Mouse (Mus musculus) brain, embryonic 14.5 days (tissue): ENCODE measurements at regions not wholly inside any gene's neighbourhood (a gene's known extent, or its start where the extent isn't known, plus 50 kb on each side); places are given as distances from the start of the nearest gene placed in this dataset.
A peak's percentile ranks its signal among the peaks of the same experiment; 100 is the strongest.

Experiments
- DNase-seq: peaks from one replicate; pipeline ENCODE4 v3.0.0-alpha.2; 2011; ENCODE audit warnings: low read depth
- CTCF ChIP-seq: fragments of 200-500 bp; IDR thresholded peaks from 2 replicates; pipeline ENCODE4 v1.5.1; 2012; ENCODE audit warnings: inconsistent platforms, mild to moderate bottlenecking, moderate library complexity, borderline replicate concordance; ENCODE audit not compliant: insufficient read depth, insufficient read length; ENCODE audit errors: extremely low read depth
- POLR2A ChIP-seq: fragments of 200-500 bp; IDR thresholded peaks from 2 replicates; pipeline ENCODE4 v1.6.1; 2012; ENCODE audit warnings: mild to moderate bottlenecking, inconsistent platforms, borderline replicate concordance; ENCODE audit not compliant: poor library complexity, insufficient read depth, insufficient read length, severe bottlenecking; ENCODE audit errors: extremely low read depth

DNA sequence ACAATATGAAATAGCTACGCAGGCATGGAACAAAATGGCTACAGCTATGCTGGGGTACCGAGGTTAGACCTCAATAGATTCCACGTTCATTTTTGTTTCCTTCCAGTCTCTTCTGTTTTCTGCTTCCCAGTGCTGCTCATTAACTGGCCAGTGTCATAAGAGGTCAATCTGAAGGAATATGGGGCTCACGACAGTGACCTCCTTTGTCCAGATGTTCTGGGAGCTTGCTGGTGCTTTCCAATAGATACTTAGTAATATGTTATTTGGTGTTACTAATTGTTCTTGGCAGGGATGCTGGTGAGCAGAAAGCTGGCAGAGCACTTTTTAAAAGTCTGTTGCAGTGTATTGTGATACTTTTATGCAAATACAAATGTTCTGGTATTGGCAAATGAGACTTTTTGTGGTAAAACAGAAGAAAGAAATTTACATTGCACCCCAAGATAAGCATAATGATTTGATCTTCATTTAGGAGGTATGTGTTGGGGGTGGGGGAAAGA lies 95.8 kb upstream of the Arg1 start:
- TF ChIP-seq CTCF: no peak
- no peak for TF ChIP-seq POLR2A
- DNase-seq: peak; percentile 78

GRCm38 (mm10) chr10:25018946-25019345 lies 91.7 kb upstream of the Arg1 start:
- TF ChIP-seq POLR2A (no peak), CTCF (no peak)
- DNase-seq: peak; percentile 37

- TF ChIP-seq POLR2A (no peak), CTCF (no peak)
- no peak for DNase-seq
These were observed 90.6 kb upstream of the Arg1 start for GRCm38 (mm10) chr10:25017843-25018242.

DNA sequence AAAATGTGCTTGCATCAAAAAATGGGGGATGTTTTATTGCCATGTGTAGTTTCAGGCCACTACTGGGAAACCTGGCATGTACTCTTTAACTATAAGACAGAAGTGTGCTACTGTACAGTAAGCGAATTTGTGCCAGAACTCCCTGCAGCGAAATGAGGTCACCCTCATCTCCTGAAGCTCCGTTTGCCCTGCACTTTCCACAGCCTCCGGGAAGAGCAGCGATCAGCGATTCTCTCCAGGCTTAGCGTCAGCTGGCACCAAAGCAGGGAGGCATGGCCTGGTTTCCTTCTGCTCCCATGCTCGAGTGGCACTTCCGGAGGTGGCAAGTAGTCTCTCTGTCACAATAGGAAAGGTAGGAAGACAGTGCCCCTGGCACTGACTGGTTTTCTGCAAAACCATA lies 88.8 kb upstream of the Arg1 start:
- DNase-seq: peak; percentile 75
- TF ChIP-seq POLR2A: no peak

DNA sequence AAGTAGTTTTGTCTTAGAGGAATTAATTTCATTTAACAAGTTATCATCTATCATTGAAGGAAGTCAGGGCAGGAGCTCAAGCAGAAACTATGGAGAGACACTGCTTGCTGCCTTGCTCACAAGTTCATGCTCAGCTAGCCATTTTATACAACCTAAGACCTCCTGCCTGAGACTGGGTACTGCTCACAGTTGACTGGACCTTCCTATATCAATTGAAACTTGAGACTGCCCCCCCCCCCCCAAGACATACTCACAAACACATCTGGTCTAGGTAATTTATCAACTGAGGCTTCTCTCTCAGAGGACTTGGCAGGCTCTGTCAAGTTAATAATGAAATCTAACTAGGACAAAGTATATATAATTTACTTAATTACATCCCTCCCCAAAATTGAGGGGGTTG lies 84.8 kb upstream of the Arg1 start:
- TF ChIP-seq CTCF: no peak
- no peak for TF ChIP-seq POLR2A
- DNase-seq: no peak

GRCm38 (mm10) chr10:25001299-25001698 lies 74.0 kb upstream of the Arg1 start:
- TF ChIP-seq POLR2A: no peak
- no peak for TF ChIP-seq CTCF
- DNase-seq: peak; percentile 61

- no peak for TF ChIP-seq POLR2A
- no peak for TF ChIP-seq CTCF
- DNase-seq: peak; percentile 47
These were observed 73.2 kb upstream of the Arg1 start for GRCm38 (mm10) chr10:25000231-25001222.

DNA sequence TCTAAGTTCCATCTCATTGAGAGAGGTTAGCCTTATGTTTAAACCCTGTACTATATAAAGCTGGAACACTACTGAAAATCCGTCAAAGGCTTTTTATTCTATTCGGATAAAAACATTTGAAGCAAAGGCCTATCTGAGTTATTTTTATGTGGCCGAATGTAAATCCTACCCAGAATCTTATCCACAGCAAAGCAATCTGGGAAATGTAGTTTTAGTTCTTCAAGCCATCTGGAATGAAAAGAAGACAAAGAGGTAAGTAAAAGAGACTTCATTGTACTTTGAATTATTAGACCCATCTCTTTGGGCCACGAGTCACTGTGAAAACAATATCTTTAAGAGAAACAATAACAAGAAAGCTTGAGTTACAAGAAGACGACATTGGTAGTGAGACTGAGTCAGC lies 72.5 kb upstream of the Arg1 start:
- TF ChIP-seq CTCF: no peak
- TF ChIP-seq POLR2A: no peak
- peak; percentile 30 for DNase-seq

DNA sequence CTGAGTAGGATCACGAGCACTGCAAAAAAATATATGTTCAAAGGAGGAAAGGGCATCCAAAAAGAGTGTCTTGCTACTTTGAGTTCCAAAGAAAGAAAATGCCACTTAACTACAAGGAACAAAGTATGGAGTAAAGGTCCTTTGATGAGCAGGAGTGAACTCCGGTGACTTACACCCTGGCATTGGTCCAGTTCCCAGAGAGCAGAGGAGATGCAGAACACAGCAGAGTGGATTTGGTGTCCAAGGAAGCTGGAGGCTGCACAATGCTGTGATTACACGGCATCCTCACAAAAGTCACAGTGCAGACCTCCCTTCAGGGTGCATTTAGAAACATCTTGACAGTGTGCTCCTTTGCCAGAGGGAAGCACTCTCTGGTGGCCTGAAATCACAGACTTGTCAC lies 70.4 kb upstream of the Arg1 start:
- TF ChIP-seq POLR2A (no peak), CTCF (no peak)
- no peak for DNase-seq

DNA sequence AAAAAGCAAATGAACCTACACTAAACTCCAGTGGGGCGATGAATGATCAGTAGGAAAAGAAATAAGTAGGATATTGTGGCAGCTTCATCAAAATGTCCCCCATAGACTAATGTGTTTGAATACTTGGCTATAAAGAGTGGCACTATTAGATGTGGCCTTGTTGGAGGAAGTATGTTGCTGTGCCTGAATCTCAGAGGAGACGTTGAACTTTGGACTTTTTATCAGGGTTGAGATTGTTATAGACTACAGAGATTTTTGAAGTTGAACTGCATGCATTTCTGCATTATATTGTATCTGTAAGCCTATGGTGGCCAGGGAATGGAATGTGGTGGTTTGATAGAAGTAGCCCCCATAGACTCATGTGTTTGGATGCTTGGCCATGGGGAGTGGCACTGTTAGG lies 68.5 kb upstream of the Arg1 start:
- TF ChIP-seq POLR2A (no peak), CTCF (no peak)
- DNase-seq: no peak

DNA sequence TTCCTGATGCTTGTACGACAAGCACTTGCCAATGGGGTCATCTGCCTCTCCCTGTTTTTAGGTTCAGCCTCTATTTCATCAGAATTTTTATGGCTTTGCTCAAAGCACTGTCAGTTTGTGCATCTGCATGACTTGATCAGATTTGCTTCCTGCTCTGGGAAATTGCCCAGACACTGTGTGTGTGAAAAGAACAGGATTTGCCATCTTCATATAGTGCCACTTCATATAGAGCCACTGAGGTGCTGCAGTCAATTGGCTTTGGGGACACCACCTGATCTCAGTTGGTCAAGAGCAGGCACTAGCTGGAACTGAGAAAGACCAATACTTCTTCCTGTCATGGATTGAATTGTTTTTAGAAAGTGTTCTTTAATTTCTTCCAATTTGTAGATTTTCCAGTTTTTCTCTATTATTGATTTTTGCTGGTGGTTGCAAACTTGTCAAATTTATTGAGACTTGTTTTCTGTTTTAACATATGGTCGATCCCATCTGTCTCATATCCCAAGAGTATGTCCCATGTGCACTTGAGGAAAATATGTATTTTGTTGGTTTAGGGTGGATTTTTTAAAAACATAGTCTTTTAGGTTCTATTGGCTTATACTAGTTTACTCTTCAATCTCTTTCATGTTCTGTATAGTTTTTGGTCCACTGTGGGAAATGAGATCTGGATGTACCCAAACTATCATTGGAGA lies 62.8 kb upstream of the Arg1 start:
- TF ChIP-seq CTCF (no peak), POLR2A (no peak)
- peak; percentile 32 for DNase-seq

GRCm38 (mm10) chr10:24984801-24985200 lies 57.5 kb upstream of the Arg1 start:
- no peak for TF ChIP-seq CTCF
- TF ChIP-seq POLR2A: no peak

DNA sequence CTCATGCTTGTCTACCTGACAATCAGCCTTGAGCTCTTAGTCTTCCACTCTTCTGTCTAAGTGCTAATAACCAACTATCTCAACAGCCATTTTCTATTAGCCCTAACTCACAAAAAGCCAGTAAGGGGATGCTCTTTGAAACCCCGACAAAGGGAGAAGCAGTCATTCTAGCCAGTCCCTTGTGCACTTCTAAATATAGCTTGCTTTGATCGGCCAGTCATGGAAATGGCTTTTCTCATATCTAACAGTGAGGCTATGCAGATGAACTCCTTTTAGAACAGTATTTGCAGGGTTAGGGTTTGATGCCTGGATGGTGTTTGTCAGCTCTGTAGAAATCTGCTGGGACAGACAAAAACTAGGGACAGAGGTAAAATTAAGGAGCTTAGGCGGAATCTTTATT lies 54.5 kb upstream of the Arg1 start:
- TF ChIP-seq POLR2A (no peak), CTCF (no peak)
- no peak for DNase-seq

More at GRCm38 (mm10) chr10:24984801-24985200, 57.5 kb upstream of the Arg1 start:
- no peak for DNase-seq
